Mouse (Mus musculus) testis, adult 2 months (tissue): Measurements from ENCODE around the gene Ntsr1. TPM values are rescaled to one million over a fixed set of nuclear protein-coding genes. Genes with fewer than 3 reads are reported as not detected.

Experiments
- H3K27ac ChIP-seq: fragments of 200-500 bp; 2 replicates; pipeline ENCODE4 v1.5.1; 2012; ENCODE audit warnings: low read depth, low read length; ENCODE audit not compliant: control insufficient read depth, insufficient read depth
- H3K27me3 ChIP-seq: fragments of 200-500 bp; 2 replicates; pipeline ENCODE4 v1.6.1; 2012; ENCODE audit warnings: mild to moderate bottlenecking, low read length, moderate library complexity; ENCODE audit not compliant: control insufficient read depth, insufficient read depth
- H3K36me3 ChIP-seq: fragments of 200-500 bp; 2 replicates; pipeline ENCODE4 v1.6.1; 2012; ENCODE audit warnings: mild to moderate bottlenecking, low read length; ENCODE audit not compliant: control insufficient read depth, insufficient read depth
- H3K4me1 ChIP-seq: fragments of 200-500 bp; 2 replicates; pipeline ENCODE4 v1.6.1; 2012; ENCODE audit warnings: low read length; ENCODE audit not compliant: control insufficient read depth, insufficient read depth
- H3K4me3 ChIP-seq: fragments of 200-500 bp; 2 replicates; pipeline ENCODE4 v1.5.1; 2012; ENCODE audit warnings: low read depth, mild to moderate bottlenecking, low read length, moderate library complexity, mixed read lengths; ENCODE audit not compliant: control insufficient read depth
- CTCF ChIP-seq: fragments of 200-500 bp; IDR thresholded peaks from 2 replicates; pipeline ENCODE4 v1.5.1; 2012; ENCODE audit warnings: low read depth, mild to moderate bottlenecking, inconsistent platforms, low read length, moderate library complexity; ENCODE audit not compliant: control insufficient read depth, insufficient read depth, insufficient replicate concordance
- POLR2A ChIP-seq: fragments of 200-500 bp; IDR thresholded peaks from 2 replicates; pipeline ENCODE4 v1.6.1; 2012; ENCODE audit warnings: low read depth, mild to moderate bottlenecking, inconsistent platforms, low read length, moderate library complexity; ENCODE audit not compliant: control insufficient read depth
- polyA plus RNA-seq: library from polyadenylated mRNA; depleted of rRNA; stranded (reverse); fragments of >200 nt; gene quantifications from 2 replicates; pipeline ENCODE4 v1.2.3, GENCODE M21; 2012; rRNA removed

The Ntsr1 gene
- polyA plus RNA-seq, 1 experiment = 0.43 TPM

DNA sequence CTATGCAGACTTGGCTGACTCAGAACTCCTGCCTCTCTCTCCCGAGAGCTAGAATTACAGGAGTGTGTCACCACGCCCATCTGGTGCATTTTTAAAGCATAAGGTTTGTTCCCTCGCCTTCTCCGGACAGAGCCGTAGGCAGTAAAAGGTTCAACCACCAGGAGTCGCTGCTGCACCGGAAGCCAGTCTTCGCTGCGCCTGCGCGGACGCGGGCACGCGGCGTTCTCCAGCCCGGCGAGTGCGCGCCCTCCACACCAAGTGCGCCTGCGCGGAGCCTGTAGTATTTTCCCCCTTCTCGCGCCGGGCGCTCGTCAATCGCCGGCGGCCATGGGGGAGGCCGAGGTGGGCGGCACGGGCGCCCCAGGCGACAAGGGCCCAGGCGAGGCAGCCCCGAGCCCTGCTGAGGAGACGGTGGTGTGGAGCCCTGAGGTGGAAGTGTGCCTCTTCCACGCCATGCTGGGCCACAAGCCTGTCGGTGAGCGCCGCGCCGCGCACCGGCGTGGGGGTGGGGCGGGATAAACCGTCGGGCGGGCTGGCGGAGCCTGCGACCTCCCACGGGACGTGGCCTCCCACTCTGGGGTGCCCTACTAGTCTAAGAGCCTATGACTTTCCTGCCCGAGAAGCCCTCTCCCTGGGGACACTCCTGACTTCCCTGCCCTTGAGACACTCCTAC lies 82.8 kb downstream of the Ntsr1 start:
- H3K27me3 ChIP-seq = no peaks in the 10 kb centered on the region
- H3K4me3 ChIP-seq = peak overlapping the region; percentile 89
- peak; percentile 88 for TF ChIP-seq POLR2A
- TF ChIP-seq CTCF = peak; percentile 99
- H3K4me1 ChIP-seq = peaks cover 5% of the 10 kb centered on the region
- no peaks in the 10 kb centered on the region for H3K36me3 ChIP-seq
- H3K27ac ChIP-seq = peak overlapping the region; percentile 79

DNA sequence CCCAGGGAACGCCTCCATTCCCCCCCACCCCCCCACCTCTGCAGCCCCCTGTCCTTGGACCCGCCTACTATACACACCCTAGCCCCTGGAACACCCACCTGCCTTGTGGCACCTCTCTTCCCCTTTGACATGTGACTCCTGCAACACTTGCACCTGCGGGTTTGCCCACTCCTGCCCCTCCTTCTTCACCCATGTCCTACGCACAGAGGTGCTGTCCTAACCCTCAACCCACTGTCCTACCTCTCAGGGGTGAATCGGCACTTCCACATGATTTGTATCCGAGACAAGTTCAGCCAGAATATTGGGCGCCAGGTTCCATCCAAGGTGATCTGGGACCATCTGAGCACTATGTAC lies 83.4 kb downstream of the Ntsr1 start:
- H3K27me3 ChIP-seq = no peaks in the 10 kb centered on the region
- H3K36me3 ChIP-seq = no peaks in the 10 kb centered on the region
- H3K27ac ChIP-seq = peak overlapping the region; percentile 79
- H3K4me3 ChIP-seq = peak overlapping the region; percentile 89
- H3K4me1 ChIP-seq = peaks cover 5% of the 10 kb centered on the region
- TF ChIP-seq CTCF = no peak
- no peak for TF ChIP-seq POLR2A

DNA sequence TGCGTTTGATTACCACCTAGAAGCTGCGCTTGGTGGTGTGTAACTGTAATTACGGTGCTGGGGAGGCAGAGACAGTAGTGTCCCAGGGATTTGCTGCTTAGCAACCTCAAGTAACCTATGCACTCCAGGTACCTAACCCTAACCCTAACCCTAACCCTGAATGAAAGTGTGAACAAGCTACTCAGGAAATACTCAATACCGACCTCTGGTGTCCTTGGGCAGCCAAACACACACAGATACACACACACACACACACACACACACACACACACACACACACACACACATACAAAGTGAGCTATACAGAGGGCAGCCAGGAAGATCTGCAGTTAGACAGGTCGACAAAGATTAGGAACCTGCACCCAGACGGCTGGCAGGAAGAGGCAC lies 89.0 kb downstream of the Ntsr1 start:
- peak overlapping the region; percentile 88 for H3K27ac ChIP-seq
- H3K4me1 ChIP-seq = peaks cover 3% of the 10 kb centered on the region
- no peak for TF ChIP-seq POLR2A
- no peak for TF ChIP-seq CTCF
- H3K36me3 ChIP-seq = no peaks in the 10 kb centered on the region
- H3K4me3 ChIP-seq = peak overlapping the region; percentile 92
- no peaks in the 10 kb centered on the region for H3K27me3 ChIP-seq

DNA sequence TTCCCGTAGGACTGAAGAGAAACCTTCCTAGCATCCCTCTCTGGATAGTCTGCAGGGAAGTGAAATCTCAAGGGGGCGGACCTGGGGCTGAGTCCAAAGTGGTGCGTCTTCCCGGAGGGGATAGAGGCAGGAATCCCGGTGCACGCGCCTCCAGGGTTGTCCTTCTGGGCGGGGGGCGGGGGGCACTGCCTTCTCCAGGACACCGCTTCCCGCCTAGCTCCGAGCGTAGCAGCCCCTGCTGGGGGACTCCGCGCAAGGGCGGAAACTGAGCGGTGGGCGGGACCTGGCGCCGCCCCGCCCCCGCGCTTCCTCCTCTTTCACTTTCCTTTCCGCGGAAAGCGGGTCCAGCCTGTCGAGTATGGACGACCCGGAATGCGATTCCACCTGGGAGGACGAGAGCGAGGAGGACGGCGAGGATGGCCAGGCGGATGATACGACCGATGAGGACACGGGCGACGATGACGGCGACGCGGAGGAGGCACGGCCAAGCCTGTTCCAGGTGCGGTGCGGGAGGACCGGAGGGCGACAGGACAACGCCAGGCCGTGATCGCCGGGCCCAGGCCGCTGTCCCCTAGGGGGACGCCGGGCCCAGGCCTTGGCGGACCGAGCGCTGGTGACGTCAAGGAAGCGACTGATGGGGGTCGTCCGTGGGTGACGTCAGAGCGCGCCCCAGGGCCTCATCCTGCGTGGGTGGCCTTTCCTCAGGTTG lies 89.5 kb downstream of the Ntsr1 start, which contains the start of gene Ogfr:
TSS of gene Ogfr (plus strand) at position 123 of the 709 bp plus-strand sequence.
- H3K4me1 ChIP-seq = peaks cover 3% of the 10 kb centered on the region
- H3K4me3 ChIP-seq = peak within 1 kb of the TSS; percentile 92
- H3K27ac ChIP-seq = peak within 1 kb of the TSS; percentile 88
- no peaks in the 10 kb centered on the region; the same call in 1 of the 2 replicates for H3K36me3 ChIP-seq
- no peak for TF ChIP-seq CTCF
- TF ChIP-seq POLR2A = peak; percentile 65; the same call in 1 of the 2 replicates
- H3K27me3 ChIP-seq = no peaks in the 10 kb centered on the region

Other genes with a start within 250 kb of the Ntsr1 start
- gene Rps21, start 242.6 kb upstream of the Ntsr1 start, polyA plus RNA-seq = 703 and 848 TPM in 2 replicates
- gene Cables2, start 226.5 kb upstream of the Ntsr1 start, polyA plus RNA-seq = 23.9 and 24.2 TPM in 2 replicates
- gene Rbbp8nl, start 210.1 kb upstream of the Ntsr1 start, polyA plus RNA-seq = 0.08 TPM in 1 of 2 replicates, not detected in the other
- gene Gata5, start 165.3 kb upstream of the Ntsr1 start, polyA plus RNA-seq = 0.10 TPM in 2 replicates
- gene Slco4a1, start 43.7 kb upstream of the Ntsr1 start, polyA plus RNA-seq = 0.15 and 1.6 TPM in 2 replicates
- 80.1 and 81.9 TPM in 2 replicates for gene Mrgbp, start 81.3 kb downstream of the Ntsr1 start, polyA plus RNA-seq
- gene Ogfr, start 89.3 kb downstream of the Ntsr1 start, polyA plus RNA-seq = 13.7 and 20.0 TPM in 2 replicates
- gene Col9a3, start 97.8 kb downstream of the Ntsr1 start, polyA plus RNA-seq = 23.2 and 25.2 TPM in 2 replicates
- 177 and 192 TPM in 2 replicates for gene Tcfl5, start 142.7 kb downstream of the Ntsr1 start, polyA plus RNA-seq
- gene Dido1, start 210.0 kb downstream of the Ntsr1 start, polyA plus RNA-seq = 24.1 and 26.6 TPM in 2 replicates
- 29.3 and 30.9 TPM in 2 replicates for gene Gid8, start 210.1 kb downstream of the Ntsr1 start, polyA plus RNA-seq
- 16.0 and 16.4 TPM in 2 replicates for gene Slc17a9, start 225.3 kb downstream of the Ntsr1 start, polyA plus RNA-seq